Mouse (Mus musculus) testis, adult 2 months (tissue): Measurements from ENCODE around the gene Mrpl27.

Experiments used
- CTCF ChIP-seq: fragments of 200-500 bp; IDR thresholded peaks from 2 replicates; pipeline ENCODE4 v1.5.1; 2012; ENCODE audit warnings: low read depth, mild to moderate bottlenecking, inconsistent platforms, low read length, moderate library complexity; ENCODE audit not compliant: control insufficient read depth, insufficient read depth, insufficient replicate concordance
- POLR2A ChIP-seq: fragments of 200-500 bp; IDR thresholded peaks from 2 replicates; pipeline ENCODE4 v1.6.1; 2012; ENCODE audit warnings: low read depth, mild to moderate bottlenecking, inconsistent platforms, low read length, moderate library complexity; ENCODE audit not compliant: control insufficient read depth

- no peak for TF ChIP-seq CTCF
- no peak for TF ChIP-seq POLR2A
Measured at GRCm38 (mm10) chr11:94697140-94697539, 43.6 kb downstream of the Mrpl27 start.
